Comparison of ENCODE assay signal across 27 mouse cellular contexts in the genomic region with DNA sequence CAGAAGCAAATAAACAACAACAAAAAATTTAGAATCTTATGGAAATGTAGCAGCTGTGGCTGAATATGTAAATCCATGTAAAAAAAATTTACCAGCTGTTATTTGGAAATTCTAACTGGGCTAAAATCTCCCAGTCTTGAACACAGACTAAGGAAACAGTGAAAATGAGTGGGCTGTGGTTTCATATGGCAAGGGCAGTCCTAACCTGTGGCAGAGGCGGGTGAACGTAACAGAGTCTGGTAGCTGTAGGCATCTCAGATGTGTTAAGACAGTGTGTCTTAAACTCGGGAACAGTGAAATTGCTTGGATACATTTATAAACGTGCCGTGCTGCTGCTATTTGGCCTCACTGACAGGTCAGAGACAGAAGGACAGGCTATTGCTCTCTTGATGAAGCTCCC.
DNase-seq lines count a peak whose midpoint lies in the region; ATAC-seq and TF ChIP-seq lines count a peak whose summit lies in the region.
"Had no signal": no experiment of that assay in that cellular context is flagged by ENCODE, and none has a peak within 500 bp of the region (broad histone marks: within the 10 kb centered on the region; RNA-seq: fewer than 3 reads in every experiment).

No protein-coding gene starts in this region.

- no peaks in the 10 kb centered on the region for H3K4me1 ChIP-seq in forebrain, embryonic 14.5 days (ENCODE audit: control insufficient read depth, insufficient read depth, low read length)
- no peaks in the 10 kb centered on the region for H3K4me1 ChIP-seq in forebrain, embryonic 11.5 days (replicated peaks; ENCODE audit: control insufficient read depth, insufficient read depth, low read length)
- H3K4me1 ChIP-seq in kidney, postnatal 0 days (replicated peaks; ENCODE audit: insufficient read depth, low read length) = no peaks in the 10 kb centered on the region
- H3K4me1 ChIP-seq: embryonic facial prominence, embryonic 13.5 days; embryonic facial prominence, embryonic 15.5 days had no signal

- no peak overlapping the region for H3K9ac ChIP-seq in forebrain, embryonic 14.5 days (ENCODE audit: low read length)
- H3K9ac ChIP-seq in forebrain, embryonic 11.5 days (ENCODE audit: low read length) = no peak overlapping the region
- no peak overlapping the region for H3K9ac ChIP-seq in kidney, postnatal 0 days (ENCODE audit: low read depth, low read length)
- H3K9ac ChIP-seq: embryonic facial prominence, embryonic 13.5 days; embryonic facial prominence, embryonic 15.5 days; forebrain, embryonic 13.5 days had no signal

- no peaks in the 10 kb centered on the region for H3K27me3 ChIP-seq in forebrain, embryonic 14.5 days (replicated peaks; ENCODE audit: control insufficient read depth, insufficient read depth, low read length)
- no peaks in the 10 kb centered on the region for H3K27me3 ChIP-seq in forebrain, embryonic 11.5 days (ENCODE audit: control insufficient read depth, insufficient read depth, low read length)
- H3K27me3 ChIP-seq in kidney, postnatal 0 days (ENCODE audit: insufficient read depth, low read length) = no peaks in the 10 kb centered on the region
- H3K27me3 ChIP-seq: CH12.LX; embryonic facial prominence, embryonic 13.5 days; embryonic facial prominence, embryonic 15.5 days; forebrain, embryonic 13.5 days had no signal

- H3K27ac ChIP-seq in forebrain, embryonic 14.5 days (ENCODE audit: low read depth, low read length) = no peak overlapping the region
- no peak overlapping the region for H3K27ac ChIP-seq in forebrain, embryonic 11.5 days (ENCODE audit: low read depth, low read length)
- H3K27ac ChIP-seq in kidney, postnatal 0 days = no peak overlapping the region
- H3K27ac ChIP-seq: embryonic facial prominence, embryonic 13.5 days; embryonic facial prominence, embryonic 15.5 days; forebrain, embryonic 13.5 days had no signal

- no peak for ATAC-seq in forebrain, embryonic 14.5 days
- ATAC-seq in forebrain, embryonic 11.5 days (replicated peaks; ENCODE audit: low FRiP score) = no peak
- peak; percentile 69; the same call in 1 of the 2 replicates for ATAC-seq in frontal cortex, adult (ENCODE audit: low TSS enrichment)
- no peak for ATAC-seq in kidney, postnatal 0 days (replicated peaks; ENCODE audit: low FRiP score, low read depth)
- ATAC-seq: activated CD4-positive, CD25-positive, alpha-beta regulatory T cell, adult 4 months; CD4-positive, CD25-positive, alpha-beta regulatory T cell, adult 4 months; forebrain, embryonic 13.5 days; forebrain, embryonic 16.5 days; Patski had no signal

- no peak for TF ChIP-seq CTCF in kidney, postnatal 0 days (IDR thresholded peaks at IDR 0.05; ENCODE audit: low read depth)

- peak; percentile 31 for DNase-seq in forebrain, embryonic 14.5 days (ENCODE audit: low spot score)
- no peak for DNase-seq in forebrain, embryonic 11.5 days (ENCODE audit: low spot score)
- no peak for DNase-seq in frontal cortex, postnatal 36 days (ENCODE audit: low spot score in 2 of 2)
- DNase-seq in kidney, postnatal 0 days (ENCODE audit: low spot score) = peak; percentile 11
- DNase-seq in kidney, postnatal 25 days = no peak
- peak; percentile 52 for DNase-seq in brain, adult 2 months (ENCODE audit: low read depth, low spot score)
- DNase-seq: adrenal gland, adult 8-10 months; adrenal gland, postnatal 14 days; adrenal gland, postnatal 36 days; B cell, adult 2 months; cerebellum, adult 11 months; cerebellum, adult 18-20 months; cerebellum, adult 8-10 months; cerebellum, adult 9-11 months; cerebellum, postnatal 14 days; cerebellum, postnatal 36 days; embryo, embryonic 11 days had no signal

- H3K36me3 ChIP-seq in forebrain, embryonic 14.5 days (ENCODE audit: control insufficient read depth, insufficient read depth, low read length) = no peaks in the 10 kb centered on the region
- no peaks in the 10 kb centered on the region for H3K36me3 ChIP-seq in forebrain, embryonic 11.5 days (ENCODE audit: control insufficient read depth, insufficient read depth, low read length)
- no peaks in the 10 kb centered on the region for H3K36me3 ChIP-seq in kidney, postnatal 0 days (ENCODE audit: insufficient read depth, low read length)
- H3K36me3 ChIP-seq: embryonic facial prominence, embryonic 13.5 days; embryonic facial prominence, embryonic 15.5 days; G1E had no signal

- WGBS in forebrain, embryonic 14.5 days = 84% methylated on average over 5 of the region's 5 CpGs
- 87% methylated on average over 5 of the region's 5 CpGs for WGBS in forebrain, embryonic 11.5 days
- 67% methylated on average over 5 of the region's 5 CpGs for WGBS in kidney, postnatal 0 days

- no peak overlapping the region for H3K4me2 ChIP-seq in forebrain, embryonic 14.5 days (ENCODE audit: low read length)
- H3K4me2 ChIP-seq in forebrain, embryonic 11.5 days (ENCODE audit: low read depth, low read length, severe bottlenecking) = no peak overlapping the region
- no peak overlapping the region for H3K4me2 ChIP-seq in kidney, postnatal 0 days (ENCODE audit: low read length)
- H3K4me2 ChIP-seq: embryonic facial prominence, embryonic 13.5 days; embryonic facial prominence, embryonic 15.5 days; forebrain, embryonic 13.5 days had no signal

- no peak overlapping the region for H3K4me3 ChIP-seq in forebrain, embryonic 14.5 days (ENCODE audit: low read depth, low read length)
- H3K4me3 ChIP-seq in forebrain, embryonic 11.5 days (ENCODE audit: low read depth, low read length) = no peak overlapping the region
- no peak overlapping the region for H3K4me3 ChIP-seq in kidney, postnatal 0 days (replicated peaks; ENCODE audit: low read depth, low read length)
- H3K4me3 ChIP-seq: embryonic facial prominence, embryonic 13.5 days; embryonic facial prominence, embryonic 15.5 days; forebrain, embryonic 13.5 days had no signal

- H3K9me3 ChIP-seq in forebrain, embryonic 14.5 days (replicated peaks; ENCODE audit: control insufficient read depth, low read length) = no peaks in the 10 kb centered on the region
- H3K9me3 ChIP-seq in forebrain, embryonic 11.5 days (ENCODE audit: control insufficient read depth, low read length) = no peaks in the 10 kb centered on the region
- no peaks in the 10 kb centered on the region for H3K9me3 ChIP-seq in kidney, postnatal 0 days (replicated peaks; ENCODE audit: low read length)
- H3K9me3 ChIP-seq: embryonic facial prominence, embryonic 13.5 days; embryonic facial prominence, embryonic 15.5 days; forebrain, embryonic 13.5 days had no signal

Comparison
In these comparisons a context has a peak if more than half of its experiments do, and no peak if none do; other contexts are left out.
1. DNase-seq: peak in forebrain, embryonic 14.5 days (single experiment), kidney, postnatal 0 days (single experiment) and brain, adult 2 months (single experiment); none in forebrain, embryonic 11.5 days (single experiment), frontal cortex, postnatal 36 days (0 of 2) and kidney, postnatal 25 days (0 of 2).